Mouse (Mus musculus) brain, embryonic 14.5 days (tissue): ENCODE data around the gene Bco1.

ENCODE experiments used
- CTCF ChIP-seq: fragments of 200-500 bp; IDR thresholded peaks from 2 replicates; pipeline ENCODE4 v1.5.1; 2012; ENCODE audit warnings: inconsistent platforms, mild to moderate bottlenecking, moderate library complexity, borderline replicate concordance; ENCODE audit not compliant: insufficient read depth, insufficient read length; ENCODE audit errors: extremely low read depth
- POLR2A ChIP-seq: fragments of 200-500 bp; IDR thresholded peaks from 2 replicates; pipeline ENCODE4 v1.6.1; 2012; ENCODE audit warnings: mild to moderate bottlenecking, inconsistent platforms, borderline replicate concordance; ENCODE audit not compliant: poor library complexity, insufficient read depth, insufficient read length, severe bottlenecking; ENCODE audit errors: extremely low read depth

DNA sequence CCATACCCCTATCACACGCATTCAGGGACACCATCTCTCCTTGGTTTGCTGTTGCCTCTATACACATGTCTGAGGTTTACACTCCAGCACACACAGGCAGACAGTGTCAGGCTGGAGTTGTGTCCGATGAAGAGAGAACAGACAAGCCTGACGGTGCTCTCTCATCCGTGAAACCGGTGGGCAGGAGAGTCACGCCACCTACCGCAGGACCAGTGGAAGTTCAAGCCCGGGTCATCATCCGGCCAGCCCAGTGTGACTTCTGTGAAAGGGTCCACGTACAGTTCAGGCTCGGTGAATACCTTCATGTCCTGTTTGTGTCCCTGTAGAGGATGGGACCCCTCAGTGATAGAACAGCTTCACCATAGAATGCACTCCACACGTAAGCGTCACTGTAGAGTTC is 35.3 kb upstream of the Bco1 start:
- TF ChIP-seq CTCF (no peak), POLR2A (no peak)
